Mouse (Mus musculus) neural tube, embryonic 13.5 days (tissue): ENCODE results near the gene Epc2. TPM values are rescaled to one million over a fixed set of nuclear protein-coding genes. Genes with fewer than 3 reads are reported as not detected.

Experiments used
- ATAC-seq: fragments of 200-750 bp; cut with Nextera tagmentation; 2 replicates; pipeline ENCODE4 v1.8.0; 2017; ENCODE audit warnings: low read depth, mild to moderate bottlenecking, moderate TSS enrichment, moderate library complexity
- H3K27ac ChIP-seq: fragments of 300-500 bp; sonication (generic); replicated peaks from 2 replicates; pipeline ENCODE4 v1.5.1; 2015; ENCODE audit warnings: moderate library complexity, mild to moderate bottlenecking, inconsistent platforms
- H3K27me3 ChIP-seq: fragments of 300-500 bp; sonication (generic); 2 replicates; pipeline ENCODE4 v1.6.1; 2015; ENCODE audit warnings: mild to moderate bottlenecking, inconsistent platforms
- H3K36me3 ChIP-seq: fragments of 300-500 bp; sonication (generic); 2 replicates; pipeline ENCODE4 v1.6.1; 2015; ENCODE audit warnings: mild to moderate bottlenecking, inconsistent platforms
- H3K4me1 ChIP-seq: fragments of 300-500 bp; sonication (generic); replicated peaks from 2 replicates; pipeline ENCODE4 v1.6.1; 2015; ENCODE audit warnings: inconsistent platforms
- H3K4me2 ChIP-seq: fragments of 300-500 bp; sonication (generic); 2 replicates; pipeline ENCODE4 v1.6.1; 2015; ENCODE audit warnings: inconsistent platforms, mild to moderate bottlenecking, moderate library complexity
- H3K4me3 ChIP-seq: fragments of 300-500 bp; sonication (generic); 2 replicates; pipeline ENCODE4 v1.5.1; 2015; ENCODE audit warnings: mild to moderate bottlenecking, inconsistent platforms
- H3K9ac ChIP-seq: fragments of 300-500 bp; sonication (generic); 2 replicates; pipeline ENCODE4 v1.6.1; 2015; ENCODE audit warnings: moderate library complexity, mild to moderate bottlenecking, inconsistent platforms
- H3K9me3 ChIP-seq: fragments of 300-500 bp; sonication (generic); 2 replicates; pipeline ENCODE4 v1.6.1; 2016; ENCODE audit warnings: inconsistent platforms
- WGBS: fragments of 180-500 bp; shearing (Covaris S2); methylation state at CpG from one replicate; pipeline ENCODE4 v1.1.7; 2015; 5-methylcytosine and 5-hydroxymethylcytosine counted together
- polyA plus RNA-seq: library from polyadenylated mRNA; unstranded; fragments of >200 nt; fragmentation: Nextera tagmentation; extraction: Ambion mirVana; gene quantifications from 2 replicates; pipeline ENCODE4 v1.2.1, GENCODE M21; 2015

The Epc2 gene
- polyA plus RNA-seq, 1 experiment from 2014 or later: 9.8 TPM

GRCm38 (mm10) chr2:49539745-49540144, 88.5 kb downstream of the Epc2 start:
- H3K4me3 ChIP-seq: no peak overlapping the region
- H3K9me3 ChIP-seq: no peaks in the 10 kb centered on the region

GRCm38 (mm10) chr2:49547813-49548212, 96.5 kb downstream of the Epc2 start:
- Histone ChIP-seq H3K9ac (no peak overlapping the region), H3K27me3 (no peaks in the 10 kb centered on the region), H3K4me2 (no peak overlapping the region), H3K4me1 (no peaks in the 10 kb centered on the region), H3K27ac (no peak overlapping the region), H3K4me3 (no peak overlapping the region), H3K9me3 (no peaks in the 10 kb centered on the region), H3K36me3 (peaks cover 33% of the 10 kb centered on the region)
- no peak for ATAC-seq
- 77% methylated on average over 5 of the region's 5 CpGs for WGBS

More at GRCm38 (mm10) chr2:49539745-49540144, 88.5 kb downstream of the Epc2 start:
- Histone ChIP-seq H3K27ac (no peak overlapping the region), H3K4me1 (no peaks in the 10 kb centered on the region), H3K27me3 (no peaks in the 10 kb centered on the region), H3K4me2 (no peak overlapping the region), H3K9ac (no peak overlapping the region), H3K36me3 (peaks cover 18% of the 10 kb centered on the region)
- 85% methylated on average over 2 of the region's 2 CpGs for WGBS
- no peak for ATAC-seq

GRCm38 (mm10) chr2:49548492-49548891, 97.2 kb downstream of the Epc2 start:
- WGBS: 90% methylated on average over 5 of the region's 5 CpGs
- Histone ChIP-seq H3K27me3 (no peaks in the 10 kb centered on the region), H3K4me1 (no peaks in the 10 kb centered on the region)

GRCm38 (mm10) chr2:49553096-49553495, 101.8 kb downstream of the Epc2 start:
- no peak overlapping the region for H3K27ac ChIP-seq
- H3K4me1 ChIP-seq: no peaks in the 10 kb centered on the region
- WGBS: 93% methylated on average over 2 of the region's 2 CpGs
- H3K27me3 ChIP-seq: no peaks in the 10 kb centered on the region
- no peak for ATAC-seq
- no peak overlapping the region for H3K4me2 ChIP-seq
- no peak overlapping the region for H3K4me3 ChIP-seq
- H3K9me3 ChIP-seq: no peaks in the 10 kb centered on the region
- H3K9ac ChIP-seq: no peak overlapping the region
- peaks cover 20% of the 10 kb centered on the region for H3K36me3 ChIP-seq

More at GRCm38 (mm10) chr2:49548492-49548891, 97.2 kb downstream of the Epc2 start:
- Histone ChIP-seq H3K36me3 (peaks cover 33% of the 10 kb centered on the region), H3K27ac (no peak overlapping the region), H3K9ac (no peak overlapping the region), H3K9me3 (no peaks in the 10 kb centered on the region), H3K4me3 (no peak overlapping the region), H3K4me2 (no peak overlapping the region)
- ATAC-seq: no peak

- 95% methylated on average over 4 of the region's 4 CpGs for WGBS
- peaks cover 11% of the 10 kb centered on the region; the same call in 1 of the 2 replicates for H3K36me3 ChIP-seq
- no peak overlapping the region for H3K4me2 ChIP-seq
- no peak overlapping the region for H3K4me3 ChIP-seq
- no peaks in the 10 kb centered on the region for H3K27me3 ChIP-seq
- H3K4me1 ChIP-seq: no peaks in the 10 kb centered on the region
- no peaks in the 10 kb centered on the region for H3K9me3 ChIP-seq
- H3K9ac ChIP-seq: no peak overlapping the region
- no peak overlapping the region for H3K27ac ChIP-seq
- ATAC-seq: no peak
Measured at GRCm38 (mm10) chr2:49557339-49557738, 106.1 kb downstream of the Epc2 start.

GRCm38 (mm10) chr2:49558361-49558760, 107.1 kb downstream of the Epc2 start:
- ATAC-seq: no peak
- no peak overlapping the region for H3K27ac ChIP-seq
- no peak overlapping the region for H3K4me2 ChIP-seq
- no peak overlapping the region for H3K9ac ChIP-seq
- no peaks in the 10 kb centered on the region for H3K4me1 ChIP-seq
- H3K9me3 ChIP-seq: no peaks in the 10 kb centered on the region
- H3K36me3 ChIP-seq: peaks cover 11% of the 10 kb centered on the region; the same call in 1 of the 2 replicates
- H3K27me3 ChIP-seq: no peaks in the 10 kb centered on the region
- 95% methylated on average over 3 of the region's 3 CpGs for WGBS
- H3K4me3 ChIP-seq: no peak overlapping the region

- Histone ChIP-seq H3K4me3 (no peak overlapping the region), H3K4me2 (no peak overlapping the region), H3K36me3 (0 out of 2 replicates have a peak, but pooled peaks cover 5% of the 10 kb centered on the region), H3K9ac (no peak overlapping the region), H3K27me3 (no peaks in the 10 kb centered on the region), H3K9me3 (no peaks in the 10 kb centered on the region), H3K27ac (no peak overlapping the region), H3K4me1 (no peaks in the 10 kb centered on the region)
- ATAC-seq: no peak
- 89% methylated on average over 10 of the region's 10 CpGs for WGBS
Measured at GRCm38 (mm10) chr2:49562688-49563350, 111.5 kb downstream of the Epc2 start.

- 64% methylated on average over 16 of the region's 16 CpGs for WGBS
- Histone ChIP-seq H3K27me3 (no peaks in the 10 kb centered on the region), H3K27ac (peak overlapping the region; percentile 49; the same call in 1 of the 2 replicates), H3K4me1 (peaks cover 38% of the 10 kb centered on the region), H3K9me3 (no peaks in the 10 kb centered on the region), H3K4me3 (no peak overlapping the region), H3K4me2 (0 out of 2 replicates have a peak overlapping the region, but pooled peaks have one; percentile 0), H3K9ac (no peak overlapping the region), H3K36me3 (no peaks in the 10 kb centered on the region)
- ATAC-seq: peak; percentile 28; the same call in 1 of the 2 replicates
Measured at GRCm38 (mm10) chr2:49569862-49570777, 118.8 kb downstream of the Epc2 start.

GRCm38 (mm10) chr2:49570778-49571101, 119.5 kb downstream of the Epc2 start:
- Histone ChIP-seq H3K9me3 (no peaks in the 10 kb centered on the region), H3K4me1 (peaks cover 38% of the 10 kb centered on the region), H3K27ac (no peak overlapping the region), H3K27me3 (no peaks in the 10 kb centered on the region), H3K4me3 (no peak overlapping the region), H3K4me2 (0 out of 2 replicates have a peak overlapping the region, but pooled peaks have one; percentile 0), H3K36me3 (no peaks in the 10 kb centered on the region), H3K9ac (no peak overlapping the region)
- ATAC-seq: peak; percentile 34; the same call in 1 of the 2 replicates
- WGBS: 44% methylated on average over 6 of the region's 6 CpGs

- H3K4me3 ChIP-seq: no peak overlapping the region
- no peaks in the 10 kb centered on the region for H3K27me3 ChIP-seq
- peaks cover 38% of the 10 kb centered on the region for H3K4me1 ChIP-seq
- H3K36me3 ChIP-seq: no peaks in the 10 kb centered on the region
- no peak overlapping the region for H3K9ac ChIP-seq
- 0 out of 2 replicates have a peak, but pooled peaks have one; percentile 26 for ATAC-seq
- no peaks in the 10 kb centered on the region for H3K9me3 ChIP-seq
- peak overlapping the region; percentile 81 for H3K27ac ChIP-seq
- H3K4me2 ChIP-seq: peak overlapping the region; percentile 44
- WGBS: 77% methylated on average over 11 of the region's 11 CpGs
Measured at GRCm38 (mm10) chr2:49571159-49571920, 120.1 kb downstream of the Epc2 start.

GRCm38 (mm10) chr2:49572111-49572642, 120.9 kb downstream of the Epc2 start:
- Histone ChIP-seq H3K27ac (peak overlapping the region; percentile 81), H3K36me3 (no peaks in the 10 kb centered on the region), H3K4me1 (peaks cover 38% of the 10 kb centered on the region), H3K4me2 (peak overlapping the region; percentile 44), H3K4me3 (no peak overlapping the region), H3K9ac (no peak overlapping the region), H3K9me3 (no peaks in the 10 kb centered on the region), H3K27me3 (no peaks in the 10 kb centered on the region)
- peak; percentile 84 for ATAC-seq
- 54% methylated on average over 12 of the region's 12 CpGs for WGBS
